Mouse (Mus musculus) left cerebral cortex, postnatal 4 days (tissue): ENCODE results near the gene Gpnmb. TPM values are rescaled to one million over a fixed set of nuclear protein-coding genes. Genes with fewer than 3 reads are reported as not detected.

Experiments
- DNase-seq: peaks from one replicate; pipeline ENCODE4 v3.0.0-alpha.2; 2022
- intact Hi-C: fragments of 180-260 bp; cut with DNase I; formaldehyde crosslinking; loops from one replicate; pipeline ENCODE4 v1.15.1; 2025
- total RNA-seq, 2 experiments: library from RNA; stranded (reverse); gene quantifications; 2 replicates each; pipeline ENCODE4 v1.2.3; 2021

Gene Gpnmb
- total RNA-seq, 2 experiments from 2014 or later: 0.40 to 0.87 TPM

GRCm38 (mm10) chr6:49028708-49029107, 7.6 kb upstream of the Gpnmb start:
- intact Hi-C loops: no loop called here

GRCm38 (mm10) chr6:49031230-49031629, 5.1 kb upstream of the Gpnmb start:
- no peak for DNase-seq
- intact Hi-C loops: loop anchor here (10.0 kb wide), 1 partner anchor 374 kb away; no protein-coding TSS in a partner anchor

More at GRCm38 (mm10) chr6:49028708-49029107, 7.6 kb upstream of the Gpnmb start:
- no peak for DNase-seq

GRCm38 (mm10) chr6:49032783-49033182, 3.6 kb upstream of the Gpnmb start:
- intact Hi-C loops: loop anchor here (10.0 kb wide), 1 partner anchor 372 kb away; no protein-coding TSS in a partner anchor
- no peak for DNase-seq

GRCm38 (mm10) chr6:49037268-49037662, 919 bp downstream of the Gpnmb start:
- intact Hi-C loops: loop anchor here (10.0 kb wide), 1 partner anchor 368 kb away; no protein-coding TSS in a partner anchor
- no peak for DNase-seq

GRCm38 (mm10) chr6:49039470-49040180, 3.3 kb downstream of the Gpnmb start:
- intact Hi-C loops: loop anchor here (10.0 kb wide), 1 partner anchor 365 kb away; no protein-coding TSS in a partner anchor
- DNase-seq: peak; percentile 67

- no peak for DNase-seq
- intact Hi-C loops: no loop called here
Measured at GRCm38 (mm10) chr6:49046502-49046901, 10.2 kb downstream of the Gpnmb start.

GRCm38 (mm10) chr6:49046976-49047375, 10.6 kb downstream of the Gpnmb start:
- intact Hi-C loops: no loop called here
- DNase-seq: no peak

- intact Hi-C loops: no loop called here
Measured at GRCm38 (mm10) chr6:49047848-49048247, 11.5 kb downstream of the Gpnmb start.

GRCm38 (mm10) chr6:49048395-49048794, 12.0 kb downstream of the Gpnmb start:
- intact Hi-C loops: no loop called here
- DNase-seq: no peak

More at GRCm38 (mm10) chr6:49047848-49048247, 11.5 kb downstream of the Gpnmb start:
- DNase-seq: no peak

- no peak for DNase-seq
- intact Hi-C loops: no loop called here
Measured at GRCm38 (mm10) chr6:49050677-49051410, 14.5 kb downstream of the Gpnmb start.

GRCm38 (mm10) chr6:49052191-49052590, 15.8 kb downstream of the Gpnmb start:
- intact Hi-C loops: no loop called here
- no peak for DNase-seq

- intact Hi-C loops: loop anchor here (5.0 kb wide), 1 partner anchor 157 kb away; the partner anchor contains the start of gene Igf2bp3
- no peak for DNase-seq
Measured at GRCm38 (mm10) chr6:49055256-49055733, 18.9 kb downstream of the Gpnmb start.

GRCm38 (mm10) chr6:49056009-49056408, 19.7 kb downstream of the Gpnmb start:
- intact Hi-C loops: loop anchor here (5.0 kb wide), 1 partner anchor 156 kb away; the partner anchor contains the start of gene Igf2bp3
- DNase-seq: no peak

GRCm38 (mm10) chr6:49057053-49058021, 21.0 kb downstream of the Gpnmb start:
- intact Hi-C loops: loop anchor here (5.0 kb wide), 1 partner anchor 155 kb away; the partner anchor contains the start of gene Igf2bp3
- DNase-seq: peak; percentile 70

- intact Hi-C loops: no loop called here
- DNase-seq: no peak
Measured at GRCm38 (mm10) chr6:49068361-49068760, 32.0 kb downstream of the Gpnmb start.

- intact Hi-C loops: no loop called here
- peak; percentile 94 for DNase-seq
Measured at GRCm38 (mm10) chr6:49073304-49074116, 37.2 kb downstream of the Gpnmb start, which contains the start of gene Malsu1. Gene Malsu1, plus strand, starts transcription at chr6:49073795.

- DNase-seq: no peak
- intact Hi-C loops: no loop called here
Measured at GRCm38 (mm10) chr6:49074117-49074490, 37.8 kb downstream of the Gpnmb start.

- intact Hi-C loops: no loop called here
- no peak for DNase-seq
Measured at GRCm38 (mm10) chr6:49077894-49078293, 41.5 kb downstream of the Gpnmb start.

- DNase-seq: no peak
- intact Hi-C loops: no loop called here
Measured at GRCm38 (mm10) chr6:49079313-49079712, 43.0 kb downstream of the Gpnmb start.
